Mouse (Mus musculus): Measurements from ENCODE around the gene 1700019N19Rik.

GRCm38 (mm10) chr19:58830182-58830581 lies 35.9 kb upstream of the 1700019N19Rik start:
- no peak for TF ChIP-seq CTCF (IDR thresholded peaks at IDR 0.05; ENCODE audit: insufficient read depth, low read depth, low read length)
- TF ChIP-seq POLR2A (IDR thresholded peaks at IDR 0.05; ENCODE audit: insufficient read depth, low read depth, low read length), result no peak
